Mouse (Mus musculus) myocyte (in vitro differentiated cells): ENCODE measurements around the gene Gmds. TPM values are rescaled to one million over a fixed set of nuclear protein-coding genes. Genes with fewer than 3 reads are reported as not detected.

Experiments
- H3K27me3 ChIP-seq: one replicate; pipeline ENCODE4 v1.6.1; 2011; ENCODE audit not compliant: control insufficient read depth, insufficient read depth, insufficient read length
- H3K36me3 ChIP-seq: one replicate; pipeline ENCODE4 v1.6.1; 2011; ENCODE audit not compliant: control insufficient read depth, insufficient read depth
- H3K4me2 ChIP-seq: one replicate; pipeline ENCODE4 v1.6.1; 2011; ENCODE audit warnings: low read depth, control low read depth
- H3K4me3 ChIP-seq: one replicate; pipeline ENCODE4 v1.5.1; 2011; ENCODE audit warnings: mild to moderate bottlenecking, control low read depth, moderate library complexity
- H3K79me2 ChIP-seq: one replicate; pipeline ENCODE4 v1.6.1; 2011; ENCODE audit not compliant: control insufficient read depth, insufficient read depth
- H3ac ChIP-seq: one replicate; pipeline ENCODE4 v1.6.1; 2011; ENCODE audit not compliant: control insufficient read depth, insufficient read length
- CEBPB ChIP-seq: IDR thresholded peaks from 2 replicates; pipeline ENCODE4 v1.6.1; 2011; ENCODE audit warnings: mild to moderate bottlenecking, moderate library complexity; ENCODE audit not compliant: poor library complexity, insufficient read depth, severe bottlenecking
- E2F4 ChIP-seq: IDR thresholded peaks from one replicate; pipeline ENCODE4 v1.6.1; 2011; ENCODE audit warnings: mild to moderate bottlenecking, control low read depth, moderate library complexity; ENCODE audit not compliant: insufficient read depth
- MAX ChIP-seq: IDR thresholded peaks from one replicate; pipeline ENCODE4 v1.6.1; 2011; ENCODE audit warnings: low read depth, mild to moderate bottlenecking, control low read depth
- MYOD1 ChIP-seq, 3 experiments: IDR thresholded peaks; one replicate each; pipeline ENCODE4 v1.6.1; 2011; ENCODE audit warnings: control low read depth in 2 of 3, low read depth in 2 of 3, mild to moderate bottlenecking in 2 of 3, moderate library complexity in 1 of 3; ENCODE audit not compliant: insufficient read length in 2 of 3, control insufficient read depth in 1 of 3
- MYOG ChIP-seq, 3 experiments: IDR thresholded peaks; one replicate each; pipeline ENCODE4 v1.6.1; 2011; ENCODE audit warnings: control low read depth in 2 of 3, low read depth in 2 of 3, mild to moderate bottlenecking in 2 of 3; ENCODE audit not compliant: insufficient read length in 2 of 3, control insufficient read depth in 1 of 3, insufficient read depth in 1 of 3
- POLR2A ChIP-seq: IDR thresholded peaks from one replicate; pipeline ENCODE4 v1.6.1; 2011; ENCODE audit warnings: low read depth, mild to moderate bottlenecking, control low read depth, moderate library complexity; ENCODE audit not compliant: insufficient read length
- POLR2AphosphoS2 ChIP-seq: IDR thresholded peaks from one replicate; pipeline ENCODE4 v1.6.1; 2011; ENCODE audit warnings: low read depth, control low read depth; ENCODE audit not compliant: insufficient read length
- REST ChIP-seq: IDR thresholded peaks from one replicate; pipeline ENCODE4 v1.6.1; 2011; ENCODE audit warnings: mild to moderate bottlenecking, control low read depth, moderate library complexity; ENCODE audit not compliant: insufficient read depth, insufficient read length
- SRF ChIP-seq: IDR thresholded peaks from one replicate; pipeline ENCODE4 v1.6.1; 2011; ENCODE audit warnings: low read depth; ENCODE audit not compliant: control insufficient read depth, insufficient read length
- TCF12 ChIP-seq: IDR thresholded peaks from one replicate; pipeline ENCODE4 v1.6.1; 2011; ENCODE audit warnings: mild to moderate bottlenecking, control low read depth; ENCODE audit not compliant: poor library complexity, insufficient read depth, severe bottlenecking
- TCF3 ChIP-seq: IDR thresholded peaks from one replicate; pipeline ENCODE4 v1.6.1; 2011; ENCODE audit warnings: low read depth, control low read depth; ENCODE audit not compliant: insufficient read length
- USF1 ChIP-seq: IDR thresholded peaks from one replicate; pipeline ENCODE4 v1.6.1; 2011; ENCODE audit warnings: low read depth, mild to moderate bottlenecking, control low read depth, moderate library complexity
- polyA plus RNA-seq: library from polyadenylated mRNA; unstranded; fragments of >200 nt; fragmentation: generic; extraction: Trizol; gene quantifications from one replicate; pipeline ENCODE4 v1.2.1, GENCODE M21; 2012; ENCODE audit warnings: missing spikeins

Gene Gmds
- polyA plus RNA-seq, 1 experiment, result 13.1 TPM

GRCm38 (mm10) chr13:32235046-32235445 is 103.5 kb downstream of the Gmds start:
- Histone ChIP-seq H3K79me2 (no peaks in the 10 kb centered on the region), H3K4me3 (no peak overlapping the region), H3K4me2 (no peak overlapping the region), H3K27me3 (no peaks in the 10 kb centered on the region), H3K36me3 (no peaks in the 10 kb centered on the region), H3ac (no peak overlapping the region)
- TF ChIP-seq SRF (no peak), REST (no peak), TCF12 (no peak), USF1 (no peak)

GRCm38 (mm10) chr13:32234019-32234418 is 104.5 kb downstream of the Gmds start:
- Histone ChIP-seq H3K79me2 (no peaks in the 10 kb centered on the region), H3K27me3 (no peaks in the 10 kb centered on the region), H3K4me3 (no peak overlapping the region), H3K36me3 (no peaks in the 10 kb centered on the region), H3ac (no peak overlapping the region), H3K4me2 (peak overlapping the region; percentile 74)
- TF ChIP-seq TCF12, result no peak
- TF ChIP-seq E2F4, result no peak
- no peak for TF ChIP-seq POLR2AphosphoS2
- no peak for TF ChIP-seq MYOG (IDR thresholded peaks at IDR 0.05; ENCODE audit: control insufficient read depth in 1 of 3, insufficient read depth in 1 of 3, insufficient read length in 2 of 3, low read depth in 2 of 3)
- no peak for TF ChIP-seq TCF3
- TF ChIP-seq CEBPB, result no peak
- TF ChIP-seq REST, result no peak
- no peak for TF ChIP-seq POLR2A
- TF ChIP-seq MAX, result no peak
- TF ChIP-seq MYOD1 (IDR thresholded peaks at IDR 0.05; ENCODE audit: control insufficient read depth in 1 of 3, insufficient read length in 2 of 3, low read depth in 2 of 3), result no peak
- TF ChIP-seq USF1, result no peak
- no peak for TF ChIP-seq SRF

GRCm38 (mm10) chr13:32232391-32232790 is 106.1 kb downstream of the Gmds start:
- TF ChIP-seq CEBPB (no peak), USF1 (no peak), TCF12 (no peak), POLR2A (no peak), TCF3 (no peak), MYOG (IDR thresholded peaks at IDR 0.05; ENCODE audit: control insufficient read depth in 1 of 3, insufficient read depth in 1 of 3, insufficient read length in 2 of 3, low read depth in 2 of 3) (no peak), MAX (no peak)
- Histone ChIP-seq H3K4me2 (no peak overlapping the region), H3K36me3 (no peaks in the 10 kb centered on the region)

GRCm38 (mm10) chr13:32231956-32232355 is 106.6 kb downstream of the Gmds start:
- Histone ChIP-seq H3K4me2 (no peak overlapping the region), H3K79me2 (no peaks in the 10 kb centered on the region), H3K4me3 (no peak overlapping the region), H3K27me3 (no peaks in the 10 kb centered on the region), H3K36me3 (no peaks in the 10 kb centered on the region), H3ac (no peak overlapping the region)
- no peak for TF ChIP-seq CEBPB
- TF ChIP-seq POLR2AphosphoS2, result no peak
- TF ChIP-seq USF1, result no peak
- TF ChIP-seq MAX, result no peak
- no peak for TF ChIP-seq MYOD1 (IDR thresholded peaks at IDR 0.05; ENCODE audit: control insufficient read depth in 1 of 3, insufficient read length in 2 of 3, low read depth in 2 of 3)

More at GRCm38 (mm10) chr13:32232391-32232790, 106.1 kb downstream of the Gmds start:
- Histone ChIP-seq H3ac (no peak overlapping the region), H3K79me2 (no peaks in the 10 kb centered on the region), H3K4me3 (no peak overlapping the region), H3K27me3 (no peaks in the 10 kb centered on the region)

GRCm38 (mm10) chr13:32227874-32228562 is 110.5 kb downstream of the Gmds start:
- Histone ChIP-seq H3K4me2 (no peak overlapping the region), H3K27me3 (no peaks in the 10 kb centered on the region), H3ac (no peak overlapping the region), H3K36me3 (no peaks in the 10 kb centered on the region), H3K79me2 (no peaks in the 10 kb centered on the region), H3K4me3 (no peak overlapping the region)
- TF ChIP-seq E2F4, result no peak
- TF ChIP-seq POLR2A, result no peak
- TF ChIP-seq MYOG (IDR thresholded peaks at IDR 0.05; ENCODE audit: control insufficient read depth in 1 of 3, insufficient read depth in 1 of 3, insufficient read length in 2 of 3, low read depth in 2 of 3), result no peak
- no peak for TF ChIP-seq USF1
- no peak for TF ChIP-seq TCF12
